Mouse (Mus musculus) ES-E14 (cell line): ENCODE data around the gene Map2k6. TPM values are rescaled to one million over a fixed set of nuclear protein-coding genes. Genes with fewer than 3 reads are reported as not detected.

Experiments
- DNase-seq: peaks from one replicate; pipeline ENCODE4 v3.0.0-alpha.2; 2013; ENCODE audit warnings: low read depth, low spot score
- H3K27ac ChIP-seq: 2 replicates; pipeline ENCODE4 v1.5.1; 2012; ENCODE audit warnings: low read depth, mild to moderate bottlenecking, low read length, moderate library complexity, mixed read lengths; ENCODE audit not compliant: poor library complexity, insufficient read depth, severe bottlenecking
- H3K36me3 ChIP-seq: 2 replicates; pipeline ENCODE4 v1.6.1; 2012; ENCODE audit warnings: mild to moderate bottlenecking, low read length, moderate library complexity, mixed read lengths; ENCODE audit not compliant: control insufficient read depth, poor library complexity, insufficient read depth, severe bottlenecking
- H3K4me1 ChIP-seq, 2 experiments: fragments of 150-350 bp in 1 of 2; sonication (generic) in 1 of 2; 2 replicates each; pipeline ENCODE4 v1.6.1; 2012; ENCODE audit warnings: low read length in 2 of 2, mild to moderate bottlenecking in 1 of 2, mixed read lengths in 1 of 2; ENCODE audit not compliant: control insufficient read depth in 2 of 2, insufficient read depth in 2 of 2, poor library complexity in 1 of 2
- H3K4me3 ChIP-seq, 2 experiments: fragments of 150-350 bp in 1 of 2; sonication (generic) in 1 of 2; 2 replicates each; pipeline ENCODE4 v1.5.1; 2012; ENCODE audit warnings: low read length in 2 of 2, low read depth in 1 of 2, mild to moderate bottlenecking in 1 of 2, mixed read lengths in 1 of 2; ENCODE audit not compliant: insufficient read depth in 1 of 2, poor library complexity in 1 of 2, severe bottlenecking in 1 of 2
- H3K9ac ChIP-seq: 2 replicates; pipeline ENCODE4 v1.6.1; 2012; ENCODE audit warnings: low read depth, mild to moderate bottlenecking, low read length, mixed read lengths; ENCODE audit not compliant: poor library complexity, insufficient read depth, severe bottlenecking
- H3K9me3 ChIP-seq: fragments of 150-350 bp; sonication (generic); 2 replicates; pipeline ENCODE4 v1.6.1; 2012; ENCODE audit warnings: low read depth, mild to moderate bottlenecking, low read length; ENCODE audit not compliant: control insufficient read depth, insufficient read depth
- CHD2 ChIP-seq: IDR thresholded peaks from 2 replicates; pipeline ENCODE4 v1.6.1; 2014; ENCODE audit warnings: mild to moderate bottlenecking, low read depth, low read length, inconsistent platforms
- HCFC1 ChIP-seq: IDR thresholded peaks from 2 replicates; pipeline ENCODE4 v1.6.1; 2012; ENCODE audit warnings: low read length, inconsistent platforms, borderline replicate concordance; ENCODE audit not compliant: insufficient read depth
- MAFK ChIP-seq: IDR thresholded peaks from 2 replicates; pipeline ENCODE4 v1.6.1; 2014; ENCODE audit warnings: mild to moderate bottlenecking, low read depth, low read length, inconsistent platforms; ENCODE audit not compliant: insufficient read depth
- ZC3H11A ChIP-seq: IDR thresholded peaks from 2 replicates; pipeline ENCODE4 v1.6.1; 2012; ENCODE audit warnings: low read depth, mild to moderate bottlenecking, inconsistent platforms, low read length, borderline replicate concordance
- ZNF384 ChIP-seq: IDR thresholded peaks from 2 replicates; pipeline ENCODE4 v1.6.1; 2012; ENCODE audit warnings: low read depth, low read length, inconsistent platforms
- in situ Hi-C, 2 experiments: fragments of 600-800 bp; cut with MboI; formaldehyde crosslinking; loops; one replicate each; pipeline ENCODE4 v1.15.1; 2025; ENCODE audit warnings: low sequenced_read_pairs in 2 of 2, inconsistent platforms in 1 of 2; ENCODE audit not compliant: unreplicated experiment in 2 of 2
- total RNA-seq: library from RNA; depleted of rRNA; stranded (reverse); fragments of 300-350 nt; gene quantifications from 2 replicates; pipeline ENCODE4 v1.2.3, GENCODE M21; 2012

Map2k6 gene
- total RNA-seq, 1 experiment: 9.8 TPM

- DNase-seq: peak; percentile 40
- in situ Hi-C loops: no loop called here
- no peak overlapping the region for H3K4me3 ChIP-seq
These were observed 27.1 kb upstream of the Map2k6 start for GRCm38 (mm10) chr11:110371827-110372226.

GRCm38 (mm10) chr11:110372266-110372954, 26.5 kb upstream of the Map2k6 start:
- Histone ChIP-seq H3K36me3 (no peaks in the 10 kb centered on the region), H3K27ac (no peak overlapping the region), H3K4me1 (no peaks in the 10 kb centered on the region), H3K9me3 (no peaks in the 10 kb centered on the region), H3K4me3 (no peak overlapping the region), H3K9ac (no peak overlapping the region)
- no peak for DNase-seq
- in situ Hi-C loops: no loop called here
- no peak for TF ChIP-seq MAFK
- TF ChIP-seq ZC3H11A: no peak
- TF ChIP-seq ZNF384: no peak
- TF ChIP-seq CHD2: no peak
- no peak for TF ChIP-seq HCFC1

More at GRCm38 (mm10) chr11:110371827-110372226, 27.1 kb upstream of the Map2k6 start:
- Histone ChIP-seq H3K36me3 (no peaks in the 10 kb centered on the region), H3K9ac (no peak overlapping the region), H3K4me1 (no peaks in the 10 kb centered on the region), H3K9me3 (no peaks in the 10 kb centered on the region), H3K27ac (no peak overlapping the region)
- TF ChIP-seq CHD2: peak; percentile 88
- peak; percentile 71; the same call in 1 of the 2 replicates for TF ChIP-seq ZNF384
- no peak for TF ChIP-seq MAFK
- no peak for TF ChIP-seq HCFC1

- Histone ChIP-seq H3K36me3 (no peaks in the 10 kb centered on the region), H3K4me3 (no peak overlapping the region), H3K9ac (no peak overlapping the region), H3K4me1 (no peaks in the 10 kb centered on the region), H3K9me3 (no peaks in the 10 kb centered on the region), H3K27ac (no peak overlapping the region)
- DNase-seq: no peak
- TF ChIP-seq CHD2: no peak
- TF ChIP-seq ZNF384: no peak
- no peak for TF ChIP-seq MAFK
- TF ChIP-seq ZC3H11A: no peak
- no peak for TF ChIP-seq HCFC1
- in situ Hi-C loops: no loop called here
These were observed 24.9 kb upstream of the Map2k6 start for GRCm38 (mm10) chr11:110374036-110374435.

DNA sequence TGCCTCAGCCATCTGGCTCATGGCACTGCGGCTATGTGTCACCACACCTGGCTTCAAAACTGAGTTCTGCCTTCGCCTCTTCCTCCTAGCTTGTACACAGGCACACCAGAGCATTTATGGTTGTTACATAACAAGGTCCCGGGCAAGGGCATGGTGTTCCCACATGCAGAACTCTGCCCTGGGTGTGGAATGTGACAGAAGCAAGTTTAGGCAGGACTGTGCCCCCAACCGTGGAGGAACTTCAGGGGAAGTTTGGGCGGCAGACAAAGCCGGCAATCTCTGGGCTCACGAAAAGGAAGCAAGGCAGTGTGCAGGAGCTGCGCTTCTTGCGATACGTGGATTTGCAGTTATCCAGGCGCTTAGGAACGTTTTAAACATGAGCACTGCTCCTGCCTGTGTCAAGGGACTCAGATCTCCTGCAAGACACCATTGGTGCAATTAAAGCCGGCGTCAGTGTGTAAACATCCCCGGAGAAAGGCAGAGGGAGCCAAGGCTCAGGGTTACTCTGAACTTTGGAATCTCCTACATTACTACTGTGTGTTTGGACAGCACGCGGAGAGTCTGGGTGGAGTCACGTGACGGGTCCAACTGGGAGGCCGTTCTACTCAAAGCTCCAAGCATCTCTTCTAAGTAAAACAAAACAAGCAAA, 19.1 kb upstream of the Map2k6 start:
- no peaks in the 10 kb centered on the region for H3K9me3 ChIP-seq
- H3K4me1 ChIP-seq: peaks cover 0 to 2% of the 10 kb centered on the region in 2 experiments; a peak in 1 of 4 replicates
- peak overlapping the region; percentile 27 to 59 for H3K4me3 ChIP-seq
- peak; percentile 53 for DNase-seq
- H3K9ac ChIP-seq: no peak overlapping the region; the same call in 1 of the 2 replicates
- H3K36me3 ChIP-seq: no peaks in the 10 kb centered on the region
- in situ Hi-C loops: no loop called here
- no peak overlapping the region for H3K27ac ChIP-seq
- no peak for TF ChIP-seq ZC3H11A
- TF ChIP-seq MAFK: no peak
- no peak for TF ChIP-seq CHD2
- no peak for TF ChIP-seq ZNF384
- no peak for TF ChIP-seq HCFC1
